Comparison of ENCODE assay signal across 8 mouse cellular contexts in the genomic region with DNA sequence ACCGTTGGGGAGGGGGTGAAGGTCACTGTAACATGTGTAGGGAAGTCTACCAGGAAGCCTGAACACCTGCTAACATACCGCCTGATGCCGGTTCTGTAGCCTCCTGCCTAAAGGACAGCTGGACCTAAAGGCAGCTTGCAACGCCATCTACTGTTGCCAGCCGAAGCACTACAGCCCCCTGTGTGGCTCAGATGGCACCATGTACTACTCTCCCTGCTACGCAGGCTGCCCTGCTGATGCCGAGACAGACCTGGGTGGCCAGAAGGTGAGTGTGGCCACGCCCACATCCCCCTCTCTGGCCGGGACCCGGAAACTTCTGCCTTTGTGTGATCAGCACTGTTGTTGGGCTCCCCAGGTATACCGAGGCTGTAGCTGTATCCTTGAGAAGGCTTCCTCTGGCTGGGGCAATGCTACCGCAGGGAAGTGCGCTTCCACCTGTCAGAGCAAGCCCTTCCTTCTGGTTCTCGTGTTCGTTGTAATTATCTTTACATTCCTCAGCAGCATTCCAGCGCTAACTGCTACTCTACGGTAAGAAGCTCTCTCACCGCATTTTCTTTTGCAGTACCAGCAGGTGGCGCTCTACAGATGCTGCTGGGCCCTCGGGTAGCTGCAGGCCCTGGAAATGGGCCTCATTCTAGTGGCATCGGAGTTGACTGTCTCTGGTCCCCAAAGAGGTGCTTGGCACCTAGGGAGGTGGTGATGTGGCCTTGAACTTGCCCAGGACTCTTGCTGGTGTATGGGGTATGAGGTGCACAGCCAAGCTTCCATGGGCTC. TPM values are rescaled to one million over a fixed set of nuclear protein-coding genes. Genes with fewer than 3 reads are reported as not detected.
DNase-seq lines count a peak whose midpoint lies in the region; ATAC-seq and TF ChIP-seq lines count a peak whose summit lies in the region.

No protein-coding gene starts in this region.

- H3K4me3 ChIP-seq in embryonic facial prominence, embryonic 10.5 days, result peak overlapping the region; percentile 38
- H3K4me3 ChIP-seq in hindbrain, embryonic 12.5 days, result no peak overlapping the region
- H3K4me3 ChIP-seq in liver, embryonic 14.5 days (ENCODE audit: insufficient read depth in 1 of 2, low read depth in 2 of 2, low read length in 2 of 2), result no peak overlapping the region

- CTCF ChIA-PET in Patski (lab: Charles Lee), result interaction anchor here (0.7 to 2.3 kb wide), 23 partner anchors 9 to 125 kb away, joined by 3 to 21 read pairs (median 4); no protein-coding TSS in a partner anchor

- in situ Hi-C loops in Patski (cut with MboI; ENCODE audit: low pct_unique_long_range_greater_than_20kb), result loop anchor here (5.0 kb wide), 1 partner anchor 105 kb away; no protein-coding TSS in a partner anchor

- WGBS in embryonic facial prominence, embryonic 10.5 days, result 5% methylated on average over 21 of the region's 21 CpGs
- 4% methylated on average over 21 of the region's 21 CpGs for WGBS in hindbrain, embryonic 12.5 days
- WGBS in liver, embryonic 14.5 days (ENCODE audit: insufficient replicate concordance), result 16% methylated on average over 21 of the region's 21 CpGs

- H3K9ac ChIP-seq in hindbrain, embryonic 12.5 days, result no peak overlapping the region
- no peak overlapping the region for H3K9ac ChIP-seq in liver, embryonic 14.5 days (replicated peaks)

- POLR2A ChIA-PET in Patski (lab: Charles Lee), result interaction anchor here (3.3 kb wide), 1 partner anchor 16 kb away, joined by 13 read pairs; a partner anchor contains a TSS

- TF ChIP-seq CTCF in Patski (IDR thresholded peaks at IDR 0.05), result no peak
- TF ChIP-seq CTCF in liver, embryonic 14.5 days (IDR thresholded peaks at IDR 0.05; ENCODE audit: low read depth), result peak; percentile 84

- no peak for TF ChIP-seq EP300 in liver, embryonic 14.5 days (IDR thresholded peaks at IDR 0.05; ENCODE audit: low read depth)

- H3K4me1 ChIP-seq in embryonic facial prominence, embryonic 10.5 days, result peaks cover 22% of the 10 kb centered on the region
- H3K4me1 ChIP-seq in hindbrain, embryonic 12.5 days, result peaks cover 4% of the 10 kb centered on the region; the same call in 1 of the 2 replicates
- no peaks in the 10 kb centered on the region for H3K4me1 ChIP-seq in liver, embryonic 14.5 days (replicated peaks; ENCODE audit: control insufficient read depth in 2 of 2, insufficient read depth in 2 of 2, low read length in 1 of 2)

- peak; percentile 18 to 20 for DNase-seq in left cerebral cortex, adult 18-20 months (ENCODE audit: low spot score in 2 of 2)
- DNase-seq in left cerebral cortex, adult 8-10 months (ENCODE audit: low spot score in 2 of 2), result no peak
- no peak for DNase-seq in Patski (ENCODE audit: low read depth, low spot score)
- DNase-seq in embryonic facial prominence, embryonic 10.5 days (ENCODE audit: low spot score), result peak; percentile 69
- peak in 2 of 3 experiments; percentile 9 to 13 for DNase-seq in liver, embryonic 14.5 days (ENCODE audit: low read depth in 3 of 3, low spot score in 3 of 3)
- peak; percentile 77 for DNase-seq in retina, embryonic 14.5 days (ENCODE audit: low spot score)
- DNase-seq in urinary bladder, postnatal 10 days (ENCODE audit: low spot score), result no peak

- 0 out of 2 replicates have a peak overlapping the region, but pooled peaks have one; percentile 17 for H3K4me2 ChIP-seq in hindbrain, embryonic 12.5 days (replicated peaks)
- H3K4me2 ChIP-seq in liver, embryonic 14.5 days (ENCODE audit: low read depth), result no peak overlapping the region

- no peaks in the 10 kb centered on the region for H3K27me3 ChIP-seq in Patski
- H3K27me3 ChIP-seq in embryonic facial prominence, embryonic 10.5 days (replicated peaks; ENCODE audit: low read depth, poor library complexity, severe bottlenecking), result peaks cover 18% of the 10 kb centered on the region
- H3K27me3 ChIP-seq in hindbrain, embryonic 12.5 days, result peaks cover 13% of the 10 kb centered on the region
- H3K27me3 ChIP-seq in liver, embryonic 14.5 days (ENCODE audit: control insufficient read depth, insufficient read depth, low read length), result no peaks in the 10 kb centered on the region

- ATAC-seq in Patski, result peak; percentile 48
- ATAC-seq in hindbrain, embryonic 12.5 days (ENCODE audit: low FRiP score), result peak; percentile 33
- no peak for ATAC-seq in liver, embryonic 14.5 days (ENCODE audit: insufficient read depth)

- H3K36me3 ChIP-seq in embryonic facial prominence, embryonic 10.5 days (replicated peaks), result no peaks in the 10 kb centered on the region
- no peaks in the 10 kb centered on the region for H3K36me3 ChIP-seq in hindbrain, embryonic 12.5 days
- no peaks in the 10 kb centered on the region for H3K36me3 ChIP-seq in liver, embryonic 14.5 days (replicated peaks; ENCODE audit: control insufficient read depth, insufficient read depth, low read depth)

- H3K9me3 ChIP-seq in embryonic facial prominence, embryonic 10.5 days, result no peaks in the 10 kb centered on the region
- H3K9me3 ChIP-seq in hindbrain, embryonic 12.5 days (replicated peaks), result no peaks in the 10 kb centered on the region
- H3K9me3 ChIP-seq in liver, embryonic 14.5 days (ENCODE audit: control insufficient read depth, low read length), result no peaks in the 10 kb centered on the region

- H3K27ac ChIP-seq in embryonic facial prominence, embryonic 10.5 days (replicated peaks), result no peak overlapping the region
- no peak overlapping the region for H3K27ac ChIP-seq in hindbrain, embryonic 12.5 days
- no peak overlapping the region for H3K27ac ChIP-seq in liver, embryonic 14.5 days

RNA-seq across cellular contexts. Expression of a gene that starts 16.4 kb away (rescaled TPM):
- total RNA-seq in left cerebral cortex, adult 18-20 months (2021), result 1 to 10 TPM; 1.7 to 2.4 TPM
- total RNA-seq in left cerebral cortex, adult 8-10 months (2022), result 1 to 10 TPM; 1.8 to 3.6 (median 2.9) TPM
- polyA plus RNA-seq in Patski (2021), result 89.8 TPM
- 3.3 and 4.1 TPM in 2 replicates for polyA plus RNA-seq in embryonic facial prominence, embryonic 10.5 days (2016; fragmentation: Nextera tagmentation; extraction: Ambion mirVana)
- polyA plus RNA-seq in hindbrain, embryonic 12.5 days (2016; fragmentation: Nextera tagmentation; extraction: Ambion mirVana), result 3.2 and 3.4 TPM in 2 replicates
- 0.65 and 0.69 TPM in 2 replicates for polyA plus RNA-seq in liver, embryonic 14.5 days (2012; rRNA removed)
- polyA plus RNA-seq in liver, embryonic 14.5 days (2014; fragmentation: Nextera tagmentation; extraction: Ambion mirVana), result 0.28 and 0.53 TPM in 2 replicates

RNA-seq across cellular contexts. Expression of a gene that starts 27.3 kb away (rescaled TPM):
- 1 to 10 TPM; 6.4 to 8.2 TPM for total RNA-seq in left cerebral cortex, adult 18-20 months (2021)
- total RNA-seq in left cerebral cortex, adult 8-10 months (2022), result 1 to 10 TPM; 6.4 to 9.2 (median 7.2) TPM
- not detected for polyA plus RNA-seq in Patski (2021)
- polyA plus RNA-seq in embryonic facial prominence, embryonic 10.5 days (2016; fragmentation: Nextera tagmentation; extraction: Ambion mirVana), result 0.16 and 0.35 TPM in 2 replicates
- polyA plus RNA-seq in hindbrain, embryonic 12.5 days (2016; fragmentation: Nextera tagmentation; extraction: Ambion mirVana), result 0.40 and 0.43 TPM in 2 replicates
- 0.04 and 0.06 TPM in 2 replicates for polyA plus RNA-seq in liver, embryonic 14.5 days (2012; rRNA removed)
- polyA plus RNA-seq in liver, embryonic 14.5 days (2014; fragmentation: Nextera tagmentation; extraction: Ambion mirVana), result 0.05 TPM in 1 of 2 replicates, not detected in the other

Comparison
In these comparisons a context has a peak if more than half of its experiments do, and no peak if none do; other contexts are left out.
1. DNase-seq: peak in left cerebral cortex, adult 18-20 months (2 of 2), embryonic facial prominence, embryonic 10.5 days (single experiment), liver, embryonic 14.5 days (2 of 3) and retina, embryonic 14.5 days (single experiment); none in left cerebral cortex, adult 8-10 months (0 of 2), Patski (single experiment) and urinary bladder, postnatal 10 days (single experiment).
2. RNA of a gene that starts 16.4 kb away (polyA plus RNA-seq): 89.8 TPM in Patski (single experiment); 3.2 to 3.4 TPM in hindbrain, embryonic 12.5 days, 3.3 to 4.1 TPM in embryonic facial prominence, embryonic 10.5 days and 0.28 to 0.69 TPM in liver, embryonic 14.5 days; every median in the first group is over 10 times any median in the second.